Mouse (Mus musculus) lung, postnatal 25 days (tissue): ENCODE measurements around the gene Ubash3b.

Source experiments
- DNase-seq: peaks from one replicate; pipeline ENCODE4 v3.0.0; 2022; ENCODE audit warnings: low spot score

The Ubash3b gene

DNA sequence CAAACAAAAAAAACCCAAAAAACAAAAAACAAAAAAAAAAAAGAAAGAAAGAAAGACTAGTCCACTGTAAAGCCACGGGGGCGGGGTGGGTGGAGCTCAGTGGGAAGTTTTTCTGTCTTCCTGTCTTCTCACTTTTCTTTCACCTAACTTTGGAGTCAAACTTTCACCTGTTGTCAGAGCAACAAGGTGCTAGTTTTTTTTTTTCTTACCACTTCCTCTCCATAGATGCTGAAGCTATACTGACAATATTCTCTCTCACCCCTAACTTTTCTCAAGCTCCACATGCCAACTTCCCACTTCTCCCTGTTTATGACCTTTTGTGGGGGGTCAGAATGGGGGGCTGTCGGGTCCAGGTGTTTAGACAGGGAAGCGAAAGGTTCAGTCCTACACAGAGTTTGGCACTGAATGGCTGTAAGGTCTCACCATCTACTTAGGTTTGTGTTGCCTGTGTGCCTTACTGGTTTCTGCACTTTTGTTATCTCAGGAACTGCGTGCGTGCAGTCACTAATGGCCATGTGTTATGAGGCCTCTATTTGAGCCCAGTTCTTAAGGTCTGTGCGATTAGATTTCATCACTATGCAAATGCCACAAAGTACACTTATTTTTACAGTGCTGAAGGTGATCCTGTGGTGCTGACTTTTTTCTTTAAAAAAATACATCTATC is 164.2 kb downstream of the Ubash3b start:
- DNase-seq, result no peak

DNA sequence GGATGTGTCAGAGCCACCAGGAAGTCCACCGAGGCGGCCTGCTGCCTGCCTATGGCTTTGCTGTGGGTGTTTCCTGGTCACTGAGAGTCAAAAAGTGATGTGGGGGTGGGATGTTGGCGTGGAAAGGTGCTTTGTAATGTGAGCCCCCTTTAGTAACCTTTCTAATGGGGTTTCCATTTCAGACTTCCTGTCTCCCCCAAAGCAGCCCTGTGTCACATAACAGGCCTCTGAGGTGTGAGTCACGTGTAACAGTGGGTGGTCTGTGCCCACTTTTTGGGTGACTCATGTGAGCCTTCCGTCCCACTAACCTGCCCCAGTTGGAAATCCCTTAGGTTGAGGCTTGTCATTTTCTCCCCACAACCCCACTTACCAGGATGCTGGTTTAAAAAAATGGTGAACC is 167.4 kb downstream of the Ubash3b start:
- no peak for DNase-seq

DNA sequence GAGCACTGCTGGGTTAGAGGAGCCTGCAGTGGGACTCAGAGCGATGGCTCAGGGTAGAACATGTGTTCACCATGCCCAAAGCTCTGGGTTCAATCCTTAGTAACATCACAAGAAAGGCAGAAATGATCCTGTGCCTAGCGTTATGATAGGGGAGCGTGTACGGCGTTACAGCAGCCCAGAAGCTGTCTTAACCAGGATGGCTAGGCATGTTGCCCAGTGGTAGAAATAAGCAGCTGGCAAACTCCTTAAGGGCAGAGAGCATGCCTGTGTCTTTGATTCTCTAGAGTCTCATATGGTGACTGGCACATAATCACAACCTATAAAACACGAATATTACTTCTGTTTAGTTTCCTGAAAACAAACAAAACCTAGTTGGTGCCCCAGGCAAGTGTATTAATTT is 170.0 kb downstream of the Ubash3b start:
- no peak for DNase-seq

DNA sequence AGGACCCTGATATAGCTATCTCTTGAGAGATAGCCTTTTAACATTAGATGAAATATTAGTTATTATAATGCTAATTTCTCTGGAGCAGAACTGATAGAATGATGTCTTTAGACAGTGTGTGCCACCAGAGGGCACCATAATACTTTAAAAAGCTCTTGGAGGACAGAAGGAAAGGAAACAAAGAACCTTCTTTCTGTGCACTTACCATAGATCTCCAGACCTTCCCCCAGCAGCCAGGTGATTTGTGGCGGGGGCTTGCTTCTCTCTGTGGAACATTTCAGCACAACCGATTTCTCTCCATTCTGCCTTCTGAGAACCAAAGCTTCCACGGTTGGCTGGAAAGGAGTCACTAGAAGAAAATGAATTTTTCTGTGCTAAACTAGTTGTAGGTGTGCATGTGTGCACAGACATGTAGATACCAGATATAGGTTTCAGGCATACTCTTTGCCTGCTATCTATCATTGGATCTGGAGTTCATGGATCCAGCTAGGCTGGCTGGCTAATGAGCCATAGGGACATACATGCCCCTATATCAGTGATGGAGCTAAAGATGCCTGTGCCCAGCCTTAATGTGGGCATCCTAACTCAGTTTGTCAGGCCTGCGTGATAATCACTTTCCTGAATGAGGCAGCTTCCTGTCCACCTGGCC is 171.4 kb downstream of the Ubash3b start:
- peak; percentile 39 for DNase-seq

DNA sequence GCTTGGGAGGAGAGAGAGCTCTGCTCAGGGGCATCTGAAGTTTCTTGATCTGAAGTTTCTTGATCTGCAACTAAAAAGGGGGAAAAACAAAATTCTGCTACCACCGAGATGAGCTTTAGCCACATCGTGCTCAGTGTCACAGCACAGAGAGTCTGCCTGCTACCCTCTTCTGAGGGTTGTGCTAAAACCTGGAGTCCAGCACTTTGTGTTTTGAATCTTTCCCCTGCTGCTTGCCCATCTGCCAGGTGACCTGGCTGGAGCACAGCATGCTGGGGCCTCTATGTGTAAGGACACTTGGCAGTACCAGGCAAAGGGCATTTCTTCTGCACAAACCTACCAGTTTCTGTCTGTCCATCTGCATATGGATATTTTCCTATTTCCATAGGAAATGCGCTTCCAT is 177.2 kb downstream of the Ubash3b start:
- no peak for DNase-seq

DNA sequence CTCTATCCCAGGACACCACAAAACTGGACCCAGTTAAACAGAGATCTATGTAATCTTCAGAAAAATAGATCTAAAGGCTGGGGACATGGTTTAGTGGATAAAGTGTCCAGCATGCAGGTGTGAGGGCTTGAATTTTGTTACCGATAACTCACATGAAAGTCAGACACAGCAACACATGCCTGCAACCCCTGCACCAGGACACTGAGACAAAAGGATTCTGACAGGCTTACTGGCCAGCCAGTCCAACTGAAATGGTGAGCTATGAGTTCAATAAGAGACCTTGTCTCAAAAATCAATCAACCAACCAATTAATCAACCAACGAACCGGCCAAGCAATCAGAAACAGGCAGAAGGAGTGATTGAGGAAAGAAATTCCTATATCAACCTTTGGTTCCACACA is 177.7 kb downstream of the Ubash3b start:
- no peak for DNase-seq

DNA sequence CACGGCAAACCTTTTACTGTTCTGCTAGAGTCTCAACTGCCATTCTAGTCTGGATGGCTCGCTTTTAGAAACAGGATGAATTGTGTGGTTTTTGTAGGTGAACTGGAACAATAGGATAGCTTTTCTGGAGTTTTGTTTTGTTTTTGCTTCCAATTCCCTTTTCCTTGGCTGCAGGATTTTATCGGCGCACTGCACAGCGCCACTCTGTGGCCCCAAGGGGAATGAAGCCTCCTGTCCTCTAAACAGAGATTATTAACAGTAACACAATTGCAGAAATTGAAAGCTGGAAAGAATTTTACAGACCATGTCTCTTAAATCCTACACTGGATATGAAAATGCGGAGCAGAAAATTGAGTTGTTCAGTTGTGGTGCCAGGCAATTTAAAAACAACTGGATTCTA is 179.0 kb downstream of the Ubash3b start:
- DNase-seq, result no peak

DNA sequence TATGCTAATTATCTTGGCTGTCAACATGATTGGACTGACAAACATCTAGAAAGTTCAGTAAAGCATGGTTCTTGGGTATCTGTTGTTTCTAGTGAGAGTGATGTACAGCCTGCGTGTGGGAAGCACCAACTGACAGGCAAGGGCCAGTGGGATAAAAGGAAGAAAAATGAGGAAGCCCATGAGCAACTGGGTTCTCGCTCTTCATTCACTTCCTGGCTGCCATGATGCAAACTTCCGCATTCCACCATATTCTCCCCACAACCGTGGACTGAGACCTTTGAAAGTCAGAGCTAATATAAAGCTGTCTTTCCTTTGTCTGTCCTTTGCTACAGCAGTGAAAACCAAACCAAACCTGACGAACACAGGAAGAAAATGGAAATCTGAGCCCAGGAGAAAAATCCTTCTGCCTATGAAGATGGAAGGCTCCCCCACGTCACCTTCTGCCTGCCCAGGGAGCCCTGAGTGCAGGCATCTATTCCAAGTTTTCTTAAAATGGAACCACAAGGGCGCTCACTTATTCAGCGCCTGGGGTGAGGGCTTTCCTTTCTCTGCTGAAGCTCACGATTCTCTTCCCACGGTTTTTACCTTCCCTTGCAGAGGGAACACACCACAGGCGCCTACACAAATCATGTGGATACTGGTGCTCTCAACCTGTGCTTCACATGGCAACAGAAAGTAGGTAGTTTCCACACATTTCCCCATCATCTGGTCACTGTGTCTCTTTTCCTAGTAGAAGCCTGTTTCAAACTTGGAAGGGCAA is 187.3 kb downstream of the Ubash3b start:
- no peak for DNase-seq

DNA sequence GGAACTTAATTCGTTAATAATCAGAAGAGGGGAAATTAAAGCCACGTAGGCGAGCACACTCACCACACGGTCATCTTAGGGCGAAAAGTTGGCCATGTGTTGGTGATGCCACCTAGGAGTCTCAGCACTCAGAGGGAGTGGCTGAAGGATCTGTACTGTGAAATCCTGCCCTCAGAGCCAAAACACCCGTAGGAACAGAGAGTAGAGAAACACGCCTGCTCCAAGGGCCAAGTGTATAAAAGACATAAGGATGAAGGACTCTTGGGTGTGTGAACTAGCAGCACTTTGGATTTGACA is 197.1 kb downstream of the Ubash3b start:
- DNase-seq, result no peak

DNA sequence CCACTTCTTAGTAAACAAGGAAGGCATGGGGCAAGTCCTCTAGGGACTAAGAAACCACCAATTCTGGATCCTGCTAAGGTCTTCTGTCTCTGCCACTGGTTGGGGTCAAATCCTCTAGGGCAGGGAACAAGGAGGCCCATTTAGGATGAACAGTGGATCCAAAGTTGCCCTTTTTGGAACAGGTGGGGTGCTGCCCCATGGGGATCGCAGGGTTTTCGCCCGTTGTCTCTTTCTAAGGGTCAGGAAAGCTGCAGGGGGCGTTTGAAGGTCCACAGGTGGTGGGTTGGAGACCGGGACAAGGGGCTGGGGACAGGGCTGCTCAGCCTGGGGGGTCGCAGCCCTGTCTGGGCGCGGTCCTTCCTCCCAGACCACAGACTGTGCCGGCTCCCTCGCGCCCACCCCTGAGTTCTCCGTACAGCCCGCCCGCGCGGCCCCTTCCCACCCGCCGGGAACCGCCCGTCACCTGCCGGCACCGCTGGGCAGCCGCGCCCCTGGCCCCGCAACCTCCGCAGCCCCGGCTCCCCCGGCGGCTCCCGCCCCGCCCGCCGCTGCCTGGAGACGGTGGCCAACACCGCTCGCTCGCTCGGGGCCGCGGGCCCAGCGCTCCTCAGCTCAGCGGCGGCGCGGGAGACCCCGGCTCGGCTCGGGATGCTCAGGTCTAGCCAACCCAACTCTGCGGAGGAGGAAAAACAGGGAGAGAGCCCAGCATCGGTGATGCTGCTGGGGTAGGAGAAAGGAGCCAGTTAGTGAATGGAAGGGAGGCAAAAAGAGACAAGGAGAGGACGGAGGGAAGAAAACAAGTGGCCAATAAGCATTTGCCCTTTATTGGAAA is 197.7 kb downstream of the Ubash3b start, which contains the start of gene Jhy:
Gene Jhy (minus strand): TSS at position 533 of the 832 bp plus-strand sequence.
- no peak for DNase-seq

DNA sequence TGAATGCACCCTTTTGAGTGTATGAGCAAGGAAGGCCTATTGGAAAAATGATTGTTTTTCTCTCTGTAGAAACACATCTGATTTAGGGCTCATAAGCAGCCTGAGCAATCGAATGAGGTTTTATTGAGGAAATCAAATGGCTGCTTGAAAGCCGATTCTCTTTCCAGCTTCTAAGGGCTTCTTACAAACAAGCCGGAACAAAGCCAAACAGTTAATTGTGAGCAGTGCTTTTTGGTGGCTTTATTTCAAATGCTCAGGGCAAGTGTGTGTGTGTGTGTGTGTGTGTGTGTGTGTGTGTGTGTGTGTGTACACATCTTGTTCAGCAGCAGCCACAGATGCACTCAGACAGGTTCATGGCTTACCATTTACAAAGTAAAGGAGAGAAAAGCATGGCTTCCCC is 200.1 kb downstream of the Ubash3b start:
- no peak for DNase-seq
